Mouse (Mus musculus) embryo, embryonic 11 days (tissue): ENCODE measurements around the gene Hist1h1d.
"Not testable (repeated sequence)": the region's sequence is repeated elsewhere in the genome, so short reads cannot be mapped to it uniquely, and the experiment has no call there.

Experiments
- DNase-seq: peaks from one replicate; pipeline ENCODE4 v3.0.0-alpha.2; 2015

The Hist1h1d gene

DNA sequence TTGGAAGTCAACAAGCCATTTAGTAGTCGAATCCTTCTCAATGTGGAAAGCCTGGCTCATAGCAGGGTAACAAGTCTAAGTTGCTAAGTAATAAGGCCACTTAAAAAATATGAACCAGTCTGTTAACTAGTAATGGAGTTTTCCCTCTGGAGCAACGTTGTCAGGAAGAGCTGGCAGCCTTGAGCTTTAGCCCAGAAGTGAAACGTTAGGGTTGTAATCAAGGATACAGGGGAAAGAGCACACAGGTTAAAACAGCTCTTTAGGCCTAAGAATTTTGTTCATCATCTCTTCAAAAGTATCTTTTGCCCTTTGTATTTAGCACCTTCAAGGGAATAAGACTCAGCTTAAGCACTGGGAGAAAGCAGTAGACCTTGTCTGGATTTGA is 2.3 kb upstream of the Hist1h1d start:
- peak; percentile 55 for DNase-seq

DNA sequence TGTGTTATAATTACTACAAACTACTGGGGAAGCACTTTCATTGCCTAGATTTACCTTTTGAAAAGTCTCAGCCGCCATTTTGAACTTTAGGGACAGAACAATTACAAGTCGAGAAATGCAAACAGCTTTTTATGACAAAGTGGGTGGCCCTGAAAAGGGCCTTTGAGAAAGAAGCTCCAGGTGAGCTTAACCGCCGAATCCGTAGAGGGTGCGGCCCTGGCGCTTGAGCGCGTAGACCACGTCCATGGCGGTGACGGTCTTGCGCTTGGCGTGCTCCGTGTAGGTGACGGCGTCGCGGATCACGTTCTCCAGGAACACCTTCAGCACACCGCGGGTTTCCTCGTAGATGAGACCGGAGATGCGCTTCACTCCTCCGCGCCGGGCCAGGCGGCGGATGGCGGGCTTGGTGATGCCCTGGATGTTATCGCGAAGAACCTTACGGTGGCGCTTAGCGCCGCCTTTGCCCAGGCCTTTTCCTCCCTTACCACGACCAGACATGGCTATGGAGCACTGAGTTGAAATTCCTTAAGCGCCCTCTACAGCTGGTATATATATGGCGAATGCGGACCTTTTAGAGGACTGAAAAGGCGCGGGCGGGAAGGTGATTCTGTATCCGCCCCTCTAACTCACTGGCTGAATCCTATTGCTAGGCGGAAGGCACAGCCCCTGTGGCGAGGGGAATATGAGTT is 1.8 kb upstream of the Hist1h1d start, which contains the start of gene Hist1h4f:
Hist1h4f (minus strand) TSS at position 503 of the 689 bp plus-strand sequence.
- peak; percentile 95 for DNase-seq

DNA sequence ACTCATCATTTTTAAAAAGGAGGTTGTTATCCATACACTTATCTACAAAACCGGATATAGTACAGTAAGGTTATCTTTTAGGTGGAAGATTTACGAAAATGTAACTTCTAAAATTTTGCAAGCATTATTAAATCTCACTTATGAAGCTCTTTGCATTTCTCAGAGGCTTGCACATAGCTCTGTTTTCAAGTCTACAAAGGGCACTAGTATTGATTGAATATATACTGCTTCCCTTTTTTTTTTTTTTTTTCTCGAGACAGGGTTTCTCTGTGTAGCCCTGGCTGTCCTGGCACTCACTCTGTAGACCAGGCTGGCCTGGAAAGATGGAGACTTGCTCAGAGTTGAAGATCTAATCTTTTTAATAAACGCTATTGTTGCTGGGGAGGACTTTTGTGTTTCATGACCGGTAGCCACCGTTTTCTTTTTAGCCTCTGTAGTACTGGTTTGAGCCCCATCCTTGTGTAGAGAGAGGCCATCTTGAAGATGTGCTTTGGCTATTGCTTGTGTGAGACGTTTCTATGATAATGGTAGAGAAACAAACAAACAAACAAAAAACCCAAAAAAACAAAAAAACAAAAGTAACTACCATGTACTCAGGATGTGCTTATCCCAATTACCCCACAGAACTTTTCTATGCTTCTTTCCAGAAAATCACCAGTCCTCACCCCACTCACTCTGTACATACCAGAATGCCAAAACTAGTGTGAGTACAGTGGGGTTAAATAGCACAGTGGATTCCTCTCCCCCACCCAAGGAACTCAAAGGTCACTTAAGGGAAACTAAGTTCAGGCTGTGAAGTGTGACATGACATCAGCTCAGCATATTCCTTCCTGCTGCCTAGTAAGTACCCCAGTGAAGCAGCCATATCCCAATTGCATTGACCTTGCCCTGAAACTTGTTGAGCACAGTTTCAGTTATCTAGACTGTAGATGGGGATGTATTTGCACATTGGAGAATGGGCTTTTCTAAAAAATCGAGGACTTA is 839 bp upstream of the Hist1h1d start:
- DNase-seq: no peak

DNA sequence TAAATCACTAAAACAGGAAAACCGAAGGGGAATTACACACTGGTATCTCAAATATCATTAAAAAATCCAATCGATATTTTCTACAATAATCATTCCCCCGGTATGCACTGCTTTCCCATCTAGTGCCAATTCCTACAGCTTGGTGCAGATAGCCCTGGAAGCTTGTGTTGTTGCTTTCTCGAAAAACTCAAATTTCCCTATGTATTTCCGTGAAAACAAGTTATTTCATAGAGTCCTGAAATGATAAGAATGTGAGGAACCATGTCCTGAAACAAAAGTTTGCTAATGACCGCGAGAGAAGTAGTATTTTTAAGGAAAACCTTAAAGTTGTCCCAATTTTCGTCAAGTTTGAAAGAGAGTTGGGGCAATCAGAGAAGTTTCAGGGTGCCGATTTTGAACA is 1.3 kb downstream of the Hist1h1d start:
- peak; percentile 25 for DNase-seq

DNA sequence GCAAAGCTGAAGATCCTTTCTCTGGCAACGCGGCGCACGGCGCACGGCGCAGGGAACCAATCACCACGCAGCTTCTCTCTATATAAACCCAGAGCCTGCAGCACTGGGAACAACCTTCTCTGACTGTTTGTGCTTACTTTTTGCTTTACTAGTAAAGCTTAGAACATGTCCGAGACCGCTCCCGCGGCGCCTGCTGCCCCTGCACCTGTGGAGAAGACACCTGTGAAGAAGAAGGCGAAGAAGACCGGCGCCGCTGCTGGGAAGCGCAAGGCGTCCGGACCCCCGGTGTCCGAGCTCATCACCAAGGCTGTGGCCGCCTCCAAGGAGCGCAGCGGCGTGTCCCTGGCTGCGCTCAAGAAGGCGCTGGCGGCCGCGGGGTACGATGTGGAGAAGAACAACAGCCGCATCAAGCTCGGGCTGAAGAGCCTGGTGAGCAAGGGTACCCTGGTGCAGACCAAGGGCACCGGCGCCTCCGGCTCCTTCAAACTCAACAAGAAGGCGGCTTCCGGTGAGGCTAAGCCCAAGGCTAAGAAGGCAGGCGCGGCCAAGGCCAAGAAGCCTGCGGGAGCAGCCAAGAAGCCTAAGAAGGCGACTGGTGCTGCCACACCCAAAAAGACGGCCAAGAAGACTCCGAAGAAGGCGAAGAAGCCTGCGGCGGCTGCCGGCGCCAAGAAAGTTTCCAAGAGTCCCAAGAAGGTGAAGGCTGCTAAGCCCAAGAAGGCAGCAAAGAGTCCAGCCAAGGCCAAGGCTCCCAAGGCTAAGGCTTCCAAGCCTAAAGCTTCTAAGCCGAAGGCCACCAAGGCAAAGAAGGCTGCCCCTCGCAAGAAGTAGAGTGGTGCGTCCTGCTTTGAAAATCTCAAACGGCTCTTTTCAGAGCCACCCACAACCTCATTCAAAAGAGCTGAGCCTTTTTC is 2.1 kb downstream of the Hist1h1d start:
- DNase-seq: peak; percentile 93

DNA sequence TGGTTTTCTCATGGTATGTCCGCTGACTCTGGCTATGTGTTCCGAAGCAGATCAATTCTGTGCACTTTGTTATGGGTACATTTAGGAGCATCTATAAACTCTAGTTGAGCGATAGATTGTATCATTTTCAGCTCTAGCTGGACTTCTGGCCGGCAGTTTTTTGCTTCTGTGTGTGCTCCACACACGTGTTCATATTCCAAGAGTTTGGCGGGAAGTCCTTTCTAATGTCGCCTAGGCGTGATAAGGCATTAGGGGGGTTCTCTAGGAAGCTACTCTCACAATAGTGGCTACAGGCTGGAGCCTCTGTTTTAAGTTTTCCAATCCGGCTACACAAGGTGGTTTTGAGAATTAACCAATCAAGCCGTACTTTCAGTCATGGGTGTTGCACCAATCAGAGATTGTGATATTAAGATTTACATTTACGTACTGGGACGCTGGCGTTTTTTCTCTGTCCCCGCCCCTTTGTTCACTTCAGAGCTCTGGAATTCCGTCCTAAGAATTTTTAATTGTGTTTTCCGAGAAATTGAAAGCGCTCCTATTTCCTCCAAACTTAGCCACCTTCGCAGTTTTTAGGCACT is 2.9 kb downstream of the Hist1h1d start:
- peak; percentile 92 for DNase-seq

DNA sequence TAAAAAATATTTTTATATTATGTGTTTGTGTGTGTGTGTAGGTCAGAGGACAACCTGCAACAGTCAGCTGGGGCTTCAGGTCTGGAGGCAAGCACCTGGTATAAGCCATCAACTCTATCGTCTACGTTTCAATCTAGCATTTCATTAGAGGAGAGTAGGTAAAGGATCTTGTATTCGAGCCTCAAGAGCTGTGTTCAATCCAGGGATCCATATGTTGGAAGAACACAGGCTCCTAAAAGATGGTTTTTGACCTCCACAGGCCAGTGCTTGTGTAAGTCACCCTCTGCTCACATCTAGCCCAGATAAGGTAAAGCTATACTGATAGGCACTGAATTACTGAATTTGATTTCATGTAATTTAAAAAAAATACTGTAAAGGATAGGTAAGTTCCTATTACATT is 3.8 kb downstream of the Hist1h1d start:
- no peak for DNase-seq

DNA sequence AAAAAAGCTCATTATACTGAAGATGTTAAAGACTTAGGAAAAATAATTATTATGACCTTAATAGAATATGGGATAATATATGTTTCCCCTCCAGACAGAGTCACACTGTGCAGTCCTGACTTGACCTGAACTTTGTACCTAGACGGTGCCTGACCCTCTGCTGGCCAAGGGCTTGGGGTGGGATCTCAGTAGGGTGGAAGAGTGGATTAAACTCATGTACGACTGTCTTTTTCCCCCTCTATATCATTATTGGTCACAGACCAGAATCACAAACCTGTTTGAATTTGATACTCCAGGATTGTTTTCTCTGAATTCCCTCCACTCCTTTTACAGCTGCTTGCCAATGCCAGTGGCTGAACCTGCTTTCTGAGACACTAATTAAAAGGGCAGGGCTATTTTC is 7.6 kb downstream of the Hist1h1d start:
- DNase-seq: not testable (repeated sequence)

DNA sequence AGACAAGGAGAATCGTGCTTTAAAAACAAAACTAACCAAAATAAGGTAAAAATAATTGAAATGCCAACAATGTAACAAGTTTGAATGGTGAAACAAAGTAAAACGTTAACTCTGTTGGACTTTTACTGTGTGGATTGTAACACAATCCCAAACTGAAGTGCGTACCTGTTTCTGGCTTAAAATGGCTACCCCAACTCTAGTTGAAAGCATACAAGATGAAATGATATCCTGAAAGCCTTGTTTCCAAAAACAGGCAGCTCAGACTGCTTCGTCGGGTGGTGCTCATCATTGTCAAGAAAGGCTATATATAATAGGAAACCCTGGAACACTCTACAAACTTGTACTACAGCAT is 8.4 kb downstream of the Hist1h1d start:
- DNase-seq: not testable (repeated sequence)

DNA sequence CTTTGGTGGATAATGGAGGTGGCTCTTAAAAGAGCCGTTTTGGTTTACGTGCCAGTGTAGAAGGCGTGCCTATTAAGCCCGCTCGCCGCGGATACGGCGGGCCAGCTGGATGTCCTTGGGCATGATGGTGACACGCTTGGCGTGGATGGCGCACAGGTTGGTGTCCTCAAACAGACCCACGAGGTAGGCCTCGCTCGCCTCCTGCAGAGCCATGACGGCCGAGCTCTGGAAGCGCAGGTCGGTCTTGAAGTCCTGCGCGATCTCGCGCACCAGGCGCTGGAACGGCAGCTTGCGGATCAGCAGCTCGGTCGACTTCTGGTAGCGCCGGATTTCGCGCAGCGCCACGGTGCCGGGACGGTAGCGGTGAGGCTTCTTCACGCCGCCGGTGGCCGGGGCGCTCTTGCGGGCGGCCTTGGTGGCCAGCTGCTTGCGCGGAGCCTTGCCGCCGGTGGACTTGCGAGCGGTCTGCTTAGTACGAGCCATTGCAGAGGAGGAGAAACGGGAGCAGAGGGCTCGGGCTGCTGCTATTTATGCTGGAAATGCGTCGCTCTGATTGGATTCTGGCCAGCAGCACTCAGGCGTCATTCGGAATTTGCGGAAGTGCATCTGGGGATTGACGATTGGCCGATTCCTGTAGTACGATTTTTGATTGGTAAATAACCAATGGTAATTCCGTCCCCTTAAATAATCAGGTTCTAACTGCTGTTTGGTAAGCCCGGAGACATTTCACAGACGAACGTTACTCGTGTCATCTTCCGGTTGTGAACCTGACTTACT is 9.0 kb downstream of the Hist1h1d start, which contains the start of gene Hist1h3e:
Hist1h3e (minus strand) TSS at position 487 of the 777 bp plus-strand sequence.
- DNase-seq: peak; percentile 96

DNA sequence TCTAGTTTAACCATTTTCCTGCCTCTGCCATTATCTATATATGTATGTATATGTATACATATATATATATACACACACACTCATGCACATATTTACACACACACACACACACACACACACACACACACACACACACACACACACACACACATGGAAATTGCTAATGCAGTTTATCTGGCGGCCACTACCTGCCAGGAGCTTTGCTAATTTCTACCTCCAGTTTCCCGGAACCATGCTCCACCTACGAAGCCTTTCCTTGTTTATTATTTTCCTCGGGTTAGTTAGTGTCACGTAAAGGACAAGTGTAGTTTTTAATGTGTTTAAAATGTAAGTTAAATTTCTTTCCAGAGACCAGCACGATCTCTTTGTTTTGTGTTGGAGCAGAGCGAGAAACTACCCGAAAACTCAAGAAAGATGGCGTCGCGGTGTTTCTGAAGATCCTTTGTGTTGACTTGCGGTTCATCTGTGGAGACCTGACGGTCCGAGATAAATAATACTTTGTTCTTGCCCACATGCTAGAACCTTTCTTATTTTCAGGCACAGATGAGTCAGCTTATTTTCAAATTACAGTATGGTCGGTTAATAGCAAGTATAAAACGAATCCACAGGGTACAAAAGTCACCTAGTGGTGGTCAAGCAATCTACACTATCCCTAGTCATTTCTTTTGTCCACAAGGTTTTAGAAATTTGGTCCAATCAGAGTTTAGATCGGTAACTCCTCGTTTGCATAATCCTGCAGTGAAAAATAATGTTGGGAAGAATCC is 9.8 kb downstream of the Hist1h1d start:
- DNase-seq: peak; percentile 80

DNA sequence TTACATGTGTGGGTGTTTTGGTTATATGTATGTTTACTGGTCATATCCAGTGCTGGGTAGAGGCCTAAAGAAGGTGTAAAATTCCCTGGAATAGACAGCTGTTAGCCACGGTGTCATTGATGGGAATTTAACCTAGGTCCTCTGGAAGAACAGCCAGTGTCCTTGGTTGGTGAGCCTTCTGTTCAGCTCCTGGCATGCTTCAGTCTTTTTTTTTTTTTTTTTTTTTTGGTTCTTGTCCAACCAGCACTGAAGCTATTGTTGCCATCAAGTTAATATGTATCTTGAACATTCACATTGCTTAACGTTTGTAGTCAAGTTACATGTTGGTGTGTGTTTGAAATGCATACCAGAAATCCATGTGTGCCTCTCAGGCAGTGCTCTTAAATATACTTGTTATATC is 11.4 kb downstream of the Hist1h1d start:
- DNase-seq: no peak

DNA sequence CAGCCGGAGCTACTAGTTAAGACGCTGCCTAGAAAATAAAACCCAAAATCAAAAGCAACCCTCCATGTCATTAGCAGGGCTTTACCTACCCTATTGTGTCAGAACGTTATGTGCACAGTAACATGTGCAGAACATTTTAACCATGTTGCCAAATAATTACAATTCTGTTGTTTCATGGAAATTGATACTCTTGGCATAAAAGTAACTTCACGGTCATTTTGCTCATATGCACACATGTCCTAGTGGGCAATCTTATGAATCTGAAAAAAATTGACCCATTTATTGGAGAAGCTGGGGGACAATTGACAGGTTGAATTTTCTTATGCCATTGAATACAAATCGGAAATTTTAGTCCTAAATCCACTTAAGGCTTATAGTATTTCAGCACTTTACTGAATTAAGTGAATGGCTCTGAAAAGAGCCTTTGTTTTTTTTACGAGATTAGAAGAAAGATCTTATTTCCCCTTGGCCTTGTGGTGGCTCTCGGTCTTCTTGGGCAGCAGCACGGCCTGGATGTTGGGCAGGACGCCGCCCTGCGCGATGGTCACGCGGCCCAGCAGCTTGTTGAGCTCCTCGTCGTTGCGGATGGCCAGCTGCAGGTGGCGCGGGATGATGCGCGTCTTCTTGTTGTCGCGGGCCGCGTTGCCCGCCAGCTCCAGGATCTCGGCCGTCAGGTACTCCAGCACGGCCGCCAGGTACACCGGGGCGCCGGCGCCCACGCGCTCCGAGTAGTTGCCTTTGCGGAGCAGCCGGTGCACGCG is 17.4 kb downstream of the Hist1h1d start:
- peak; percentile 60 for DNase-seq

DNA sequence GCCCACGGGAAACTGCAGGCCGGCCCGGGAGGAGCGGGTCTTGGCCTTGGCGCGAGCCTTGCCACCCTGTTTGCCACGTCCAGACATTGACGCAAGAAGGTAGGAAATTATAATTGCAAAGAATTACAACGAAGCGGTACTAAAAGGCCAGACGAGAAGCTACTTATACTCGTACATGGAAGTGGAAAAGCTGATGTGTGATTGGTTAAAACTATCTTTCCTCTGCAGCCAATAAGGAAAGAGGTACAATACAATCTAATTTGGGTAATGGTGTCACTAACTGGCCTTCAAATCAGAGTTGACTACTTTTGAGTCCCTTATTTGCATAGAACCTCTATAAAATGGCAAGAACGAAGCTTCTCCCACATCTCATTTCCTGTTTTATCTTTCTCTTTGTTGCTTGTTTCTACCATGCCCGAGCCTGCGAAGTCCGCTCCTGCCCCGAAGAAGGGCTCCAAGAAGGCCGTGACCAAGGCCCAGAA is 18.0 kb downstream of the Hist1h1d start, which contains the start of the genes Hist1h2ae and Hist1h2bg:
Hist1h2ae (minus strand) TSS at position 199 of the 482 bp plus-strand sequence.
Hist1h2bg (plus strand) TSS at position 375 of the 482 bp plus-strand sequence.
- DNase-seq: peak; percentile 89

DNA sequence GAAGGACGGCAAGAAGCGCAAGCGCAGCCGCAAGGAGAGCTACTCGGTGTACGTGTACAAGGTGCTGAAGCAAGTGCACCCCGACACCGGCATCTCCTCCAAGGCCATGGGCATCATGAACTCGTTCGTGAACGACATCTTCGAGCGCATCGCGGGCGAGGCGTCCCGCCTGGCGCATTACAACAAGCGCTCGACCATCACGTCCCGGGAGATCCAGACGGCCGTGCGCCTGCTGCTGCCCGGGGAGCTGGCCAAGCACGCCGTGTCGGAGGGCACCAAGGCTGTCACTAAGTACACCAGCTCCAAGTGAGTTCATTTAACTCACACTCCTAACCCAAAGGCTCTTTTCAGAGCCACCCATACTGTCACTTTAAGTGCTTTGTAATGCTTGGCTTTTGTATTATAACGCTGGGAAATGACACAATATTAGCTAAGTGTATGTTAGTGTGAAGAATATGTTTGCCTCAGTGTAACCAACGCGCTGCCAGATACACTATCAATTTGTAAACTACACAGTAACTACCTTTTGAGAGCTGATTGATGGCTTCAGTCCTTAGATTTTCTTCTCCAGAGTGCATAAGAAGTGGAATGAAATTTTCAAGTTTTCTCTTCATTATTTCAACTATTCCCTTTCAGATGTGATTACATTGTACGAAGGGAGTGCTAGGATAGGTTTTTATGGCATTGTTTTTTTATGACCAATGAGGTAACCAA is 18.6 kb downstream of the Hist1h1d start:
- DNase-seq: peak; percentile 56

DNA sequence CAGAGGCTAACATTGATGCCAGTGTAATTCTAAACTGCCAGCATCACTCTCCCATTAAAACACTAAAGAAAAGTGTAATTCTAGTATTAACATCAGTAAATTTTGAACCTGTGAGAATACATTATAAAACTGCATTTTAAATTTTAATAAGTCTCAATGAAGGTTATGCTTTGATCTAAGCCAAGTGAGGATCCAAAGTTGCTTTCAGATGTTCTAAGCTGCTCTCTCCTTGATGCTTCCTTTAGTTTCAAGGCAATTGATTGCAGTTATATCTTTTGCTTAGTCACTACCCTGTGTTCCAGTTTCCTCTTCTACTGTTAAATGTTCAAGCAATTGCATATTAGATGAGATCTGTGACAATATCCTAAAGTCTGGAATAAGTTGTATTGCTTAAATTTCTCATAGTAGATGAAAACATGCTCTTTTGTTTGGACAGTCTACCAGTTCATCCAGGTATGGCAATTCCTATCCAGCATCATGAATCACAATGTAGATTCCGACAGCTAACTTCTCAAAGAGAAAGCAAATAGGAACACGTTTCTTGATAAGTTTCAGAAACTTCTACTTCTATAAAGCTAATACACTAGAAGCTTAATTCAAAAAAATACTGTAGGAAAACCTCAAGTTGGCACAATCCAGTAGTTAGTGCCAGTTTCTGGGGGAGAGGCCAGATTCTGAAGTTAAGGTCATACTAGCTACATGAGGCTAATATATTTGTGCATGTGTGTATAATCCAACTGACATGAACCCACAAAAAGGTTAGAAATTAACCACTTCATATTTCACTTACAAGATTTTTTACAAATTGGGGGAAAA is 19.4 kb downstream of the Hist1h1d start:
- DNase-seq: peak; percentile 47

DNA sequence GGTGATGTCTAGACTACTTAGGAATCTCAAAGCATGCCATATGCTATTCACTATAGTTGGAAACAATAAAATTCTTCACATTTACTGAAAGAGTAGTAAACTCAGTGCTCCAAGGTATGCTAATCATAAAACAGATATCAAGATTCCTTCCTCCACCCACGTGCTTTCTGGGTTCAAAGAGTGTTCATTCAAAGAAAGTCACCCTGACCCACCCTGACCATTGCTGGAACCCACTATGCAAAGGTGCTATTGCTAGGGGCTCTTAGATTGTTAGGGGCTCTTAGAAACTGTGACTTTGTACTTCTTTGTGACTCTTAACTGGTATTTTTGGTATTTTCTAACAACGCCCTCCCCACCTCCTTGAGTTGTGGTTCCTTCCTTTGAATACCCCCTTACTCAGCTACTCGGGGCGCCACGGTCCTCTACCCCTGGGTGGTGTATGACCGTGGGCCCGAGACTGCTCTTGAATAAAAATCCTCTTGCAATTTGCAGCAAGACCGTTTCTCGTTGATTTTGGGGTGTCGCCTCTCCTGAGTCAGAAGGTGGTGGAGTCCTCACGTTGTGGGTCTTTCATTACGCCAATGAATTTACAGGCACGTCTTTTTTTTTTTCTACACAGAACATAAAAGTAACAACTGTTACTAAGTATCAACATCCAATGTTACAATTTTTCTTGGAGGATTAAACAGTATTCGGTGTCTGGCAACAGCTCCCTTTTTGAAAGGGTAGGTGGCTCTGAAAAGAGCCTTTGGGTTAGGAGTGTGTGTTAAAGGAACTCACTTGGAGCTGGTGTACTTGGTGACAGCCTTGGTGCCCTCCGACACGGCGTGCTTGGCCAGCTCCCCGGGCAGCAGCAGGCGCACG is 20.2 kb downstream of the Hist1h1d start:
- DNase-seq: peak; percentile 47
